In genomic region chr11:75178672-75179208, GRCm38 (mm10) we compare ENCODE assay signal across 8 mouse cellular contexts. TPM values are rescaled to one million over a fixed set of nuclear protein-coding genes. Genes with fewer than 3 reads are reported as not detected.
DNase-seq lines count a peak whose midpoint lies in the region; ATAC-seq lines count a peak whose summit lies in the region.

Gene Ovca2, minus strand, starts transcription at chr11:75178835.

- peak within 1 kb of the TSS; percentile 81 for H3K4me2 ChIP-seq in hindbrain, embryonic 15.5 days

- H3K4me1 ChIP-seq in hindbrain, embryonic 15.5 days (replicated peaks): peaks cover 22% of the 10 kb centered on the region

- peak within 1 kb of the TSS; percentile 70 for H3K4me3 ChIP-seq in hindbrain, embryonic 15.5 days

- H3K36me3 ChIP-seq in hindbrain, embryonic 15.5 days: peaks cover 15% of the 10 kb centered on the region; the same call in 1 of the 2 replicates

- H3K9ac ChIP-seq in hindbrain, embryonic 15.5 days: peak within 1 kb of the TSS; percentile 64

- 0% methylated on average over 33 of the region's 33 CpGs for WGBS in hindbrain, embryonic 15.5 days

- no peaks in the 10 kb centered on the region; the same call in 1 of the 2 replicates for H3K27me3 ChIP-seq in hindbrain, embryonic 15.5 days

- DNase-seq in gastrocnemius, adult 18-20 months (ENCODE audit: low spot score): peak; percentile 85
- DNase-seq in layer of hippocampus, postnatal 36 days: peak; percentile 89 to 90
- DNase-seq in lung, postnatal 36 days: peak; percentile 94
- DNase-seq in retina, postnatal 1 day: peak; percentile 94
- DNase-seq in thymus, postnatal 4 days: peak; percentile 94

- peak; percentile 98 for ATAC-seq in activated CD4-positive, CD25-positive, alpha-beta regulatory T cell, adult 4 months
- peak; percentile 97 for ATAC-seq in common myeloid progenitor, adult 5-6 weeks (replicated peaks; ENCODE audit: low read depth, poor library complexity, severe bottlenecking)
- ATAC-seq in hindbrain, embryonic 15.5 days (ENCODE audit: low FRiP score, low read depth): peak; percentile 95

- no peaks in the 10 kb centered on the region for H3K9me3 ChIP-seq in hindbrain, embryonic 15.5 days

- peak within 1 kb of the TSS; percentile 93 for H3K27ac ChIP-seq in hindbrain, embryonic 15.5 days (replicated peaks)

RNA-seq across cellular contexts. Expression of gene Ovca2, which starts in this region (rescaled TPM):
- polyA plus RNA-seq in activated CD4-positive, CD25-positive, alpha-beta regulatory T cell, adult 4 months (2017; shearing (Covaris generic)): 10 to 100 TPM; 28.4 to 32.8 TPM
- 18.5 and 20.9 TPM in 2 replicates for total RNA-seq in common myeloid progenitor, adult 5-6 weeks (2017)
- total RNA-seq in gastrocnemius, adult 18-20 months (2021): 1 to 10 TPM; 2.5 to 2.8 TPM
- 14.3 and 14.8 TPM in 2 replicates for polyA plus RNA-seq in hindbrain, embryonic 15.5 days (2015; fragmentation: Nextera tagmentation; extraction: Ambion mirVana)
- 10 to 100 TPM; 18.0 to 19.9 TPM for total RNA-seq in layer of hippocampus, postnatal 36 days (2021)

Comparison
In these comparisons a context has a peak if more than half of its experiments do, and no peak if none do; other contexts are left out.
1. Peak in every context shown above with its lines: DNase-seq, ATAC-seq, H3K4me3 ChIP-seq and H3K27ac ChIP-seq.